Mouse (Mus musculus): Measurements from ENCODE around the gene Spag5. TPM values are rescaled to one million over a fixed set of nuclear protein-coding genes. Genes with fewer than 3 reads are reported as not detected.

Spag5 gene
- polyA plus RNA-seq, 1 experiment from 2014 or later, result 30.3 TPM

DNA sequence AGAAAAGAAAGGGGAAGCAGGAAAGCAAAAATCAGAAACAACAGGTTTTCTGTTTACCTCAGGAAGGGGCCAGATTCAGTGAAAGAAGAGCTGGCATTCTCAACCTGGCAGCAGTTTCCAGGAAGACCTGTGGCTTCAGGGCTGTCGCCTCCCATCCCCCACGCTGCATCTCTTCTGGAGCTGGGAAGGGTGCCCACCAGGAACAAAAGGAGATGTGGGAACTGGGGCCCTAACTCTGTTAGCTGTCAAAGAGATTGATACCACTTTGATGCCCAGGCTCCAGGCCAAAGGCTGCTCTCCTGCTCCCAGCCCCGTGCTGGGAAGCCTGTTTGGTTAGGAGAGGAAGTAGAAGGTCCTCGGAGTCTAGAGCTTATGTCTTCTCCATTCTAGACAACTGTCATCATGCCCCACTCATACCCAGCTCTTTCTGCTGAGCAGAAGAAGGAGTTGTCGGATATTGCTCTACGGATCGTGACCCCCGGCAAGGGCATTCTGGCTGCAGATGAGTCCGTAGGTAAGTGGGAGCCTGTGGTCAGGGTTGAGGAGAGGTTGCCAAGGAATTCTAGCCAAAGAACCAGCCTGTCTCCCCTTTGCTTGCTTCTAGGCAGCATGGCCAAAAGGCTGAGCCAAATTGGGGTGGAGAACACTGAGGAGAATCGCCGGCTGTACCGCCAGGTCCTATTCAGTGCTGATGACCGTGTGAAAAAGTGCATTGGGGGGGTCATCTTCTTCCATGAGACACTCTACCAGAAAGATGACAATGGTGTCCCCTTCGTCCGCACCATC lies 22.9 kb downstream of the Spag5 start:
- Histone ChIP-seq H3K4me1 (peaks cover 27% of the 10 kb centered on the region), H3K9me3 (replicated peaks) (no peaks in the 10 kb centered on the region)
- WGBS, result 89% methylated on average over 15 of the region's 15 CpGs

DNA sequence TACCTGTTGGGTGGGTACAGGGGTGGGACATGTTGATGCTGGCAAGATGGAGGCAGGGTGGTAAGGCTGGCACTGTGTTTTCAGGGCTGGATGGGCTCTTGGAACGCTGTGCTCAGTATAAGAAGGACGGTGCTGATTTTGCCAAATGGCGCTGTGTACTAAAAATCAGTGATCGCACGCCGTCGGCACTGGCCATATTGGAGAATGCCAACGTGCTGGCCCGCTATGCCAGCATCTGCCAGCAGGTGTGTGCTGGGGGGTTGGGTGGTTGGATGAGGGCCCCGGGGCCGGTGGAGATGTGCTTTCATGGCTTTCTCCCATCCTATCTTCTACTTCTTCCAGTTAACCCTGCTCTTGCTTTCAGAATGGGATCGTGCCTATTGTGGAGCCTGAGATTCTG lies 23.6 kb downstream of the Spag5 start:
- no peak overlapping the region for H3K4me3 ChIP-seq (replicated peaks)
- H3K4me1 ChIP-seq, result peaks cover 29% of the 10 kb centered on the region
- no peak overlapping the region for H3K27ac ChIP-seq (replicated peaks)
- no peaks in the 10 kb centered on the region for H3K9me3 ChIP-seq (replicated peaks)
- ATAC-seq (ENCODE audit: insufficient number of reproducible peaks, low FRiP score, low TSS enrichment, low read depth), result no peak
- WGBS, result 92% methylated on average over 12 of the region's 12 CpGs
- H3K9ac ChIP-seq, result no peak overlapping the region
- H3K27me3 ChIP-seq, result no peaks in the 10 kb centered on the region
- H3K36me3 ChIP-seq, result peaks cover 19% of the 10 kb centered on the region
- no peak overlapping the region for H3K4me2 ChIP-seq (replicated peaks)

More for the DNA sequence above, 22.9 kb downstream of the Spag5 start:
- Histone ChIP-seq H3K4me2 (replicated peaks) (no peak overlapping the region), H3K36me3 (peaks cover 23% of the 10 kb centered on the region), H3K4me3 (replicated peaks) (no peak overlapping the region), H3K27ac (replicated peaks) (no peak overlapping the region), H3K27me3 (no peaks in the 10 kb centered on the region), H3K9ac (no peak overlapping the region)
- ATAC-seq (ENCODE audit: insufficient number of reproducible peaks, low FRiP score, low TSS enrichment, low read depth), result no peak

DNA sequence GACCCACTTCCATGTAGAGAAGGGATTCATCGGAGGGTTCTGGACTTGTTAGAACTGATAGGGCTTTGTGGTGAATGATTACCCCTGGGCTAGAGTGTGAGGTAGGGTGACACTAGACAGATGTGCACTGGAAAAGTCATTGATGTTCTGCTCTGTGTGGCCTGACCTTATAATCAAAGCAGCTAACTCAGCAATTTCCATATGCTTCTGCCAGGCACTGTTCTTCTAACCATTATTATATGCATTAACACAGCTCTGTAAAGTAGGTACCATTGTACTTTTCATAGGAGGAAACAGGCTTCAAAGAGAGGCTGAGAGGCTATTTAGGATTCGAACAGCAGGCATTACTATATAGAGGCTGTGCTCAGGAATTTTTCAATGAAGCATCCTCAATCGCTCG lies 25.9 kb downstream of the Spag5 start:
- no peak overlapping the region for H3K9ac ChIP-seq
- no peak overlapping the region for H3K4me2 ChIP-seq (replicated peaks)
- H3K4me1 ChIP-seq, result peaks cover 24% of the 10 kb centered on the region
- H3K4me3 ChIP-seq (replicated peaks), result no peak overlapping the region
- H3K36me3 ChIP-seq, result no peaks in the 10 kb centered on the region; the same call in 1 of the 2 replicates
- no peaks in the 10 kb centered on the region for H3K27me3 ChIP-seq
- H3K27ac ChIP-seq (replicated peaks), result no peak overlapping the region
- 87% methylated on average over 4 of the region's 4 CpGs for WGBS
- no peak for ATAC-seq (ENCODE audit: insufficient number of reproducible peaks, low FRiP score, low TSS enrichment, low read depth)
- no peaks in the 10 kb centered on the region for H3K9me3 ChIP-seq (replicated peaks)

DNA sequence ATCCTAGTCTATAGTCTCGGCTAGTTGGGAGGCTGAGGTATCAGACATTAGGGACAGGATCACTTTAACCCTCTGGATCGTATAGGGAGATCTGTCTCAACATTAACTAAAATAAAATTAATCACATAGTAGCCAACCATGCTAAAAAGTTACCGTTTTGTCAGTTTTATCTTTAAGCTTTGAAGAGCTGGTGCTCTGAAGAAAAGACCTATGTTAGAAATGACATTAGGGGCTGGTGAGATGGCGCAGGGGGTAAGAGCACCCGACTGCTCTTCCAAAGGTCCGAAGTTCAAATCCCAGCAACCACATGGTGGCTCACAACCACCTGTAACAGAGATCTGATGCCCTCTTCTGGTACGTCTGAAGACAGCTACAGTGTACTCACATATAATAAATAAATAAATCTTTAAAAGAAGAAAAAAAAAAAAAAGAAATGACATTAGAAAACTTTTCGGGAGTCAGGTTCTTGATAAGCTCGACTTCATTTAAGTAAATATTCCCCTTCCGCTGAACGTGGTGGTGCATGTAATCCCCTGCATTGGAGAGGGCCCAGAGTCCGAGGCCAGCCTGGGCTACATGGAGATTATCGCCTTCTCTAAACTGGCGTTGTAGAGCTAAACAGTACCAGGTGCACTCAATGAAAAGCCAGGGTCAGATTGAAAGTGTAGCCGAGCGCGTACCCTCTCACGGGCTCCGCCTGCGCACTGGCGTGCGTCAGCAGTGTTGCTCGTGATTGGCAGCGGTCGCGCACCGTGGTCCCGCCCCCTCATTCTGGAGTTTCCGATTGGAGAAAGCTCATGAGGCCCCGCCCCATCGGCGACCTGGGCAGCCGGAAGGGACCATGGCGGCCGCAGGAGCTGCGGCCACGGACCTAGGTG lies 26.5 kb downstream of the Spag5 start, which contains the start of gene Pigs:
Gene Pigs (plus strand): TSS at position 782 of the 878 bp plus-strand sequence.
- peak within 1 kb of the TSS; percentile 72; the same call in 1 of the 2 replicates for H3K27ac ChIP-seq (replicated peaks)
- WGBS, result 12% methylated on average over 37 of the region's 37 CpGs
- H3K4me1 ChIP-seq, result peaks cover 17% of the 10 kb centered on the region
- ATAC-seq (ENCODE audit: insufficient number of reproducible peaks, low FRiP score, low TSS enrichment, low read depth), result peak; percentile 94
- no peaks in the 10 kb centered on the region for H3K27me3 ChIP-seq
- H3K9ac ChIP-seq, result peak within 1 kb of the TSS; percentile 71
- H3K4me3 ChIP-seq (replicated peaks), result peak within 1 kb of the TSS; percentile 92
- peaks cover 4% of the 10 kb centered on the region for H3K36me3 ChIP-seq
- H3K9me3 ChIP-seq (replicated peaks), result no peaks in the 10 kb centered on the region
- peak within 1 kb of the TSS; percentile 85 for H3K4me2 ChIP-seq (replicated peaks)

DNA sequence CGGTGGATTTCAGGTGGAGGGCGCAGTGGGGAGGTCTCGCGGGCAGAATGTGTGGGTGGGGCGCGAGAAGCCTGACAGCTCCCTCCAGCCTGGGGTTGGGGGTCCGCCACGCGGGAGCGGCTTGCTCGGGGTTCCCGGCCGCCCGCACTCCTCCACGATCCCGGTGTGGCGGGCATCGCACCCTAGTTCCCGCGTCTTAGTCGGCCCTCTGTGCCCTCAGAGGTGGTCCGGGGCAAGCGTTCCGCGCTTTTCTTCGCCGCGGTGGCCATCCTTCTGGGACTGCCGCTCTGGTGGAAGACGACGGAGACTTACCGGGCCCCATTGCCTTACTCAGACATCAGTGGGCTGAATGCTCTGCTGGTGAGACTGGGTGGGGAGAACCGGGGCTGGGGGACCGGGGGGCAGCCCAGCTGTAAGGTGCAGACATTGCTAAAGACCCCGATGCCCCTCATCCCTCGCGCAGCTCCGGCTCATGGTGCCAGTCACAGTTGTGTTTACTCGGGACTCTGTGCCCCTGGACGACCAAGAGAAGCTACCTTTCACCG lies 27.3 kb downstream of the Spag5 start:
- Histone ChIP-seq H3K4me2 (replicated peaks) (peak overlapping the region; percentile 85), H3K4me3 (replicated peaks) (peak overlapping the region; percentile 92), H3K27ac (replicated peaks) (0 out of 2 replicates have a peak overlapping the region, but pooled peaks have one; percentile 72), H3K4me1 (peaks cover 10% of the 10 kb centered on the region), H3K36me3 (peaks cover 11% of the 10 kb centered on the region), H3K27me3 (no peaks in the 10 kb centered on the region), H3K9ac (peak overlapping the region; percentile 71), H3K9me3 (replicated peaks) (no peaks in the 10 kb centered on the region)
- peak; percentile 72 for ATAC-seq (ENCODE audit: insufficient number of reproducible peaks, low FRiP score, low TSS enrichment, low read depth)
- under 1% methylated on average over 41 of the region's 41 CpGs for WGBS

DNA sequence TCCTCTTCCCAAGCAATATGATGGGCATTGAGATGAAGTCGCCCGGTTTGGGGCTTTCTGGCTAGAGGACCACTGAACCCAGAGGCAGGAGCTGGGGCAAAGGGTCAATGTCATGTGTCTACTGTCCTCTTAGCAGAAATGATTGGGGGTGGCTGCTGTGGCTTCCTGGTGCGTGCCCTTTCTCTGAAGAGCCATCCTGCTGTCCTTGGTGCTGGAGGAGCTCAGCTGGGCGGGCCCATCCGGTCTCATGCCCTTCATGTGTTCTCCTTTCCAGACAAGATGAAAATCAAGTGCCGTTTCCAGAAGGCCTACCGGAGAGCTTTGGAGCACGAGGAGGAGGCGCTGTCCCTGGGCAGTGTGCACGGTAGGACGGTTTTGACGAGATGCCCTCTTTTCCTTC lies 31.3 kb downstream of the Spag5 start:
- 95% methylated on average over 12 of the region's 12 CpGs for WGBS
- peaks cover 47% of the 10 kb centered on the region for H3K36me3 ChIP-seq
- no peak for ATAC-seq (ENCODE audit: insufficient number of reproducible peaks, low FRiP score, low TSS enrichment, low read depth)

DNA sequence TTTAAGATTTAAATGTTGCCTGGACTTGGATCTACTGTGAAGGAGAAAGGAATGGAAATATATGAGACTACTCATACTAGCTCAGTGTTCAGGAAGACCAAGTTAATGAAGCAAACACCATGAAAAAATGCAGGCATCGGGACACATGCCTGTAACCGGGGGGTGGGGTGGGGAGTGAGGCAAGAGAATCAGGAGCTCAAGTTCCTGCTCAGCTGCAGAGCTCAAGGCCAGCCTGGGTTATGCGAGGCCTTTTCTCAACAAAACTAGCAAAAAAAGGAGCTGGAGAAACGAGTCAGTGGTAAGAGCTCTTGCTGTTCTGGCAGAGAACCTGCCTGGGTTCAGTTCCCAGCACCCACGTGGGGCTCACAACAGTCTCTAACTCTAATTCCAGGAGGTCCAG lies 32.7 kb downstream of the Spag5 start:
- H3K9me3 ChIP-seq (replicated peaks), result no peaks in the 10 kb centered on the region
- no peak overlapping the region for H3K4me3 ChIP-seq (replicated peaks)
- peaks cover 53% of the 10 kb centered on the region for H3K36me3 ChIP-seq
- no peak for ATAC-seq (ENCODE audit: insufficient number of reproducible peaks, low FRiP score, low TSS enrichment, low read depth)
- H3K9ac ChIP-seq, result no peak overlapping the region
- H3K4me1 ChIP-seq, result peaks cover 4% of the 10 kb centered on the region
- H3K4me2 ChIP-seq (replicated peaks), result no peak overlapping the region
- no peak overlapping the region for H3K27ac ChIP-seq (replicated peaks)
- WGBS, result 89% methylated on average over 5 of the region's 5 CpGs
- H3K27me3 ChIP-seq, result no peaks in the 10 kb centered on the region

More for the DNA sequence above, 31.3 kb downstream of the Spag5 start:
- Histone ChIP-seq H3K27me3 (no peaks in the 10 kb centered on the region), H3K4me2 (replicated peaks) (no peak overlapping the region), H3K4me3 (replicated peaks) (no peak overlapping the region), H3K9ac (no peak overlapping the region), H3K4me1 (peaks cover 8% of the 10 kb centered on the region), H3K27ac (replicated peaks) (no peak overlapping the region), H3K9me3 (replicated peaks) (no peaks in the 10 kb centered on the region)

DNA sequence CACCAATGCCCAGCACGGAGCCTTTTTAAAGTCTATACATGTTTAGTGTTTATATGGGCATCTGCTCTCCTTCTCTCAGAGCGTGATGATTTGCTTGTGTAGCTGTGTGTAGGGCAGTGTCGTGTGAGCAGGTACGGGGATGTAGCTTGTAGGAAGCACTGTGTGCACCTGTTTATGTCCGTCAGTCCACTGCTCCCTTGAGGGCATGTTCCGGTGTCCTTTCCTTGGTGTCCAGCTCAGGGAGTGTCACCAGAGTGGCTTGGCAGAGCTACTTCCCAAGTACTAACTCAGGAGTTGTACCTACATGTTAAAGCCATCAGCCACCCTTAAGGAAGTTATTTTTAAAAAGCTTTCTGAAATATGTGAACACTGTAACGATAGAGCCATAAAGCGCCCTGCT lies 35.7 kb downstream of the Spag5 start:
- H3K4me1 ChIP-seq, result no peaks in the 10 kb centered on the region
- H3K9me3 ChIP-seq (replicated peaks), result no peaks in the 10 kb centered on the region
- H3K9ac ChIP-seq, result no peak overlapping the region
- H3K4me3 ChIP-seq (replicated peaks), result no peak overlapping the region
- H3K4me2 ChIP-seq (replicated peaks), result no peak overlapping the region
- 92% methylated on average over 8 of the region's 8 CpGs for WGBS
- H3K27ac ChIP-seq (replicated peaks), result no peak overlapping the region
- ATAC-seq (ENCODE audit: insufficient number of reproducible peaks, low FRiP score, low TSS enrichment, low read depth), result no peak
- no peaks in the 10 kb centered on the region for H3K27me3 ChIP-seq
- H3K36me3 ChIP-seq, result peaks cover 75% of the 10 kb centered on the region

DNA sequence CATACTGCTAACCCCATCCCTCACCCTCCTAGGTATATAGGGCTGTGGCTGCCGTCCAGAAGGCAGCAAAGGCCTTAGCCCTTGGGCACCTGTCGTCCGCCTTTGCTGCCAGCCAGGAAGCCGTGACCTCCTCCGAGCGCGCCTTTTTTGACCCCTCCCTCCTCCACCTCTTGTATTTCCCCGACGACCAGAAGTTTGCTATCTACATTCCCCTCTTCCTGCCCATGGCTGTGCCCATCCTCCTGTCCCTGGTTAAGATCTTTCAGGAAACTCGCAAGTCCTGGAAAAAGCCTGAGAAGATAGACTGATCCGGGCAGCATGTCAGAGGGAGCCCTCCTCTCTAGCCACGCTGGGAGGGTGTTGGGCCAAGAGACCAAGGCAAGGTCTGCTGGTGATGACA lies 40.4 kb downstream of the Spag5 start:
- ATAC-seq (ENCODE audit: insufficient number of reproducible peaks, low FRiP score, low TSS enrichment, low read depth), result no peak
- Histone ChIP-seq H3K9ac (no peak overlapping the region), H3K36me3 (peaks cover 36% of the 10 kb centered on the region), H3K4me2 (replicated peaks) (no peak overlapping the region), H3K4me1 (peaks cover 33% of the 10 kb centered on the region), H3K27ac (replicated peaks) (no peak overlapping the region), H3K4me3 (replicated peaks) (no peak overlapping the region), H3K9me3 (replicated peaks) (no peaks in the 10 kb centered on the region), H3K27me3 (no peaks in the 10 kb centered on the region)
- WGBS, result 74% methylated on average over 12 of the region's 12 CpGs

DNA sequence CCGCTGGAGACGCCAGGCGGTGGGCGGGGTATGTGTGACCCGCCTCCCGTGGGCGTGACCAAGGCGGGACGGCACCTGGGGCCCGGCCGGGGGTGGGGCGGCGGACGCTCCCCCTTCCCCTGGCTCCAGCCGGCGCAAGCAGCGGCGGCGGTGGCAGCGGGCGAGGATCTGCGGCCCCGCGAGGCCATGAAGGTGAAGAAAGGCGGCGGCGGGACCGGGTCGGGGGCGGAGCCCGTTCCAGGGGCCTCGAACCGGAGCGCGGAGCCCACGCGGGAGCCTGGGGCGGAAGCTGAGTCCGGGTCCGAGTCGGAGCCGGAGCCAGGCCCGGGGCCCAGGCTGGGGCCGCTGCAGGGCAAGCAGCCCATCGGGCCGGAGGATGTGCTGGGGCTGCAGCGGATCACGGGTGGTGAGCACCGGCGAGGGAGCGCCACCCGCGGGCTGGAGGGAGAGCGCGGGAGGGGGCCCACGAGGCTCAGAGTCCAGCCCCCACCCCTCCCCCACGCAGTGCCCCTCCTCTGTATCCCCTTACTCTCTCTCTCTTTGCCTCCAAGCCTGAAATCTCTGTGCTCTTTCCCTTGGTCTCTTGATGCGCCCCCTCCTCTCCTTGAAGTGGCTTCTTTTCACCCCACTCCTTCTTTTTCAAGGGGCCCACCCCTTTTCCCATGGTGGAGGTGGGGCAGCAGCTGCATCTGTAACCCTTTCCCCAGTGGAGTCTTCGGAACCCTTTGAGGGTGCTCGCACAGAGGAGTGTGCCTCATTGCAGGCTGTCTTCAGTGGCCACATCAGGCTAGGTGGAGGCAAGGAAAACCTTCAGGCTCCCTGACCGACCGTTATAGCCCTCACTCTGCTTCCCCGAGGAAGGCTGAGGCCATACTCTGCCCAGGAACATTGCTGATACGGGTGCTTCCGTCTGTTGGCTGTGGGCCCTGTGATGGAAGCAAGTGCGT lies 42.3 kb downstream of the Spag5 start, which contains the start of gene Unc119:
Gene Unc119 (plus strand): TSS at position 102 of the 947 bp plus-strand sequence.
- no peaks in the 10 kb centered on the region for H3K9me3 ChIP-seq (replicated peaks)
- no peaks in the 10 kb centered on the region for H3K27me3 ChIP-seq
- H3K9ac ChIP-seq, result peak within 1 kb of the TSS; percentile 90
- peak within 1 kb of the TSS; percentile 91 for H3K27ac ChIP-seq (replicated peaks)
- ATAC-seq (ENCODE audit: insufficient number of reproducible peaks, low FRiP score, low TSS enrichment, low read depth), result peak; percentile 83
- 1% methylated on average over 56 of the region's 66 CpGs for WGBS
- peaks cover 34% of the 10 kb centered on the region for H3K36me3 ChIP-seq
- peaks cover 44% of the 10 kb centered on the region for H3K4me1 ChIP-seq
- peak within 1 kb of the TSS; percentile 84 for H3K4me2 ChIP-seq (replicated peaks)
- peak within 1 kb of the TSS; percentile 90 for H3K4me3 ChIP-seq (replicated peaks)

All from embryonic facial prominence, embryonic 15.5 days (tissue).